Comparison of ENCODE assay signal across 27 mouse cellular contexts in the genomic region with DNA sequence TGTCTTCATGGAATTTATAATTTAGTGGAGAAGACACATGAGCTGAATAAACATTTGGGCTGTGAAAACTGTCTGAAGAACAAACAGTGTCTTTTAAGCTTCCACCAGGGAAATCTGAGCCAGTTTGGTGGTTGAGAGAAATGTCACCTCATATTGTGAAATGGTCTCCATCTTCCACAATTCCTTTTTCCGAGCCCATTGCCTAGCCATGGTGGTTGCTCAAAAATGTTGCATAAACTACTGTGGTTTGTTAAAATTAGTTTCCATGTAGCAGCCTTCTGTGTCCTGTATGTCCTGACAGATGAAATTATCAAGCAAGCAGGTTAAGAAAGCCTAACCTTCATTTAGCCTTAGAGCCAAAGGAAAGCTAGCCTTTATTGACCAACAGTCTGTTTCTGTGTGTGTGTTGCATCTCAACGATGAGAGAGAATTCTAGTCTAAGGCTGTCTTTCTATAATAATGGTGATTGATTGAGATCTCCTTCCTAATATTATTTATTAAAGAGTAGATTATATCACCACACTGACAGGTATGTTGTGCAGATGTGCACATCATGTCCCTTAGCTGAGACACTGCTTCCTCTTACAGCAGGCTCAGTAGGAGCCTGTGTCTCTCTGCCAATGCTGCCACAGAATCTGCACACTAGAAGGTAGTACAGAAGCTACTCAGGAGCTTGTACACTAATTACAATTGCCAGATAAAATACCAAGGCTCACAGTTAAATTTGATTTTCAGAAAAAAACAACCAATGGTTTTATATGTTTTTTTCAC. TPM values are rescaled to one million over a fixed set of nuclear protein-coding genes. Genes with fewer than 3 reads are reported as not detected.
DNase-seq lines count a peak whose midpoint lies in the region; ATAC-seq and TF ChIP-seq lines count a peak whose summit lies in the region.
"Had no signal": no experiment of that assay in that cellular context is flagged by ENCODE, and none has a peak within 500 bp of the region (broad histone marks: within the 10 kb centered on the region; RNA-seq: fewer than 3 reads in every experiment).

No protein-coding gene starts in this region.

- H3K4me2 ChIP-seq in kidney, embryonic 15.5 days: no peak overlapping the region
- H3K4me2 ChIP-seq: forebrain, embryonic 13.5 days; heart, embryonic 12.5 days; hindbrain, embryonic 14.5 days; limb, embryonic 12.5 days; liver, embryonic 11.5 days had no signal

- H3K27me3 ChIP-seq in kidney, embryonic 15.5 days: no peaks in the 10 kb centered on the region
- H3K27me3 ChIP-seq: forebrain, embryonic 13.5 days; heart, embryonic 12.5 days; limb, embryonic 12.5 days had no signal

- TF ChIP-seq CTCF in bone marrow, adult 2 months (IDR thresholded peaks at IDR 0.05; ENCODE audit: control insufficient read depth, insufficient read depth, low read length): no peak

- H3K36me3 ChIP-seq in kidney, embryonic 15.5 days: no peaks in the 10 kb centered on the region
- H3K36me3 ChIP-seq: heart, embryonic 12.5 days; limb, embryonic 12.5 days had no signal

- peak; percentile 18 for DNase-seq in lung, postnatal 25 days (ENCODE audit: low spot score)
- DNase-seq in lung, postnatal 14 days: no peak
- no peak for DNase-seq in urinary bladder, postnatal 36 days (ENCODE audit: low spot score in 2 of 2)
- DNase-seq in spleen, adult 12 weeks (ENCODE audit: low spot score): no peak
- DNase-seq: adrenal gland, postnatal 10 days; B cell, adult 2 months; cerebellum, adult 18-20 months; cerebellum, postnatal 10 days; gastrocnemius, postnatal 25 days; heart, adult 2 months; kidney, postnatal 25 days; lung, adult 2 months; lung, postnatal 4 days; midbrain, embryonic 14.5 days; right cerebral cortex, postnatal 25 days; spleen, adult 18-20 months; thymus, postnatal 14 days had no signal

- no peak overlapping the region for H3K9ac ChIP-seq in kidney, embryonic 15.5 days
- H3K9ac ChIP-seq: forebrain, embryonic 13.5 days; heart, embryonic 12.5 days; hindbrain, embryonic 14.5 days; limb, embryonic 12.5 days had no signal

- 48% methylated on average over 2 of the region's 2 CpGs for WGBS in bone marrow, adult 2 months
- 93% methylated on average over 2 of the region's 2 CpGs for WGBS in kidney, embryonic 15.5 days

- no peak for TF ChIP-seq POLR2A in bone marrow, adult 2 months (IDR thresholded peaks at IDR 0.05; ENCODE audit: borderline replicate concordance, control insufficient read depth, low read depth, low read length)

- peak; percentile 82 for ATAC-seq in megakaryocyte, adult 5-6 weeks (ENCODE audit: poor library complexity, severe bottlenecking)
- ATAC-seq in kidney, embryonic 15.5 days (replicated peaks; ENCODE audit: low FRiP score): no peak
- ATAC-seq: forebrain, embryonic 13.5 days; intestine, postnatal 0 days had no signal

- peak overlapping the region; percentile 74; the same call in 1 of the 2 replicates for H3K27ac ChIP-seq in bone marrow, adult 2 months (ENCODE audit: control insufficient read depth, insufficient read depth, low read depth, low read length, poor library complexity)
- H3K27ac ChIP-seq in kidney, embryonic 15.5 days: no peak overlapping the region
- H3K27ac ChIP-seq: forebrain, embryonic 13.5 days; heart, adult 2 months; hindbrain, embryonic 14.5 days; left cerebral cortex, adult 2 months; limb, embryonic 12.5 days had no signal

- no peaks in the 10 kb centered on the region for H3K9me3 ChIP-seq in kidney, embryonic 15.5 days (replicated peaks)
- H3K9me3 ChIP-seq: forebrain, embryonic 13.5 days had no signal

- H3K4me1 ChIP-seq in bone marrow, adult 2 months (ENCODE audit: control insufficient read depth, insufficient read depth, low read length): no peaks in the 10 kb centered on the region; the same call in 1 of the 2 replicates
- no peaks in the 10 kb centered on the region for H3K4me1 ChIP-seq in kidney, embryonic 15.5 days
- H3K4me1 ChIP-seq: forebrain, embryonic 13.5 days; limb, embryonic 12.5 days had no signal

- no peak overlapping the region for H3K4me3 ChIP-seq in bone marrow, adult 2 months (replicated peaks; ENCODE audit: control insufficient read depth, low read depth, low read length)
- no peak overlapping the region for H3K4me3 ChIP-seq in kidney, embryonic 15.5 days (replicated peaks)
- H3K4me3 ChIP-seq: forebrain, embryonic 13.5 days; heart, adult 2 months; heart, embryonic 12.5 days; left cerebral cortex, adult 2 months; limb, embryonic 12.5 days had no signal

RNA-seq across cellular contexts. Expression of a gene that starts 46.7 kb away (rescaled TPM):
- polyA plus RNA-seq in bone marrow, adult 2 months (2011; ENCODE audit: insufficient read depth, insufficient read length, low replicate concordance, missing spikeins): 5.0 and 9.6 TPM in 2 replicates
- total RNA-seq in megakaryocyte, adult 5-6 weeks (2015): 52.2 and 60.9 TPM in 2 replicates
- total RNA-seq in megakaryocyte, adult 5-6 weeks (2017): 31.0 and 37.4 TPM in 2 replicates
- polyA plus RNA-seq in kidney, embryonic 15.5 days (2015; fragmentation: Nextera tagmentation; extraction: Ambion mirVana): 4.5 and 5.5 TPM in 2 replicates

RNA-seq across cellular contexts. Expression of a gene that starts 46.8 kb away (rescaled TPM):
- 18.5 and 25.9 TPM in 2 replicates for polyA plus RNA-seq in bone marrow, adult 2 months (2011; ENCODE audit: insufficient read depth, insufficient read length, low replicate concordance, missing spikeins)
- 106 and 112 TPM in 2 replicates for total RNA-seq in megakaryocyte, adult 5-6 weeks (2015)
- 41.2 and 55.3 TPM in 2 replicates for total RNA-seq in megakaryocyte, adult 5-6 weeks (2017)
- polyA plus RNA-seq in kidney, embryonic 15.5 days (2015; fragmentation: Nextera tagmentation; extraction: Ambion mirVana): 76.7 and 83.2 TPM in 2 replicates

RNA-seq across cellular contexts. Expression of a gene that starts 54.0 kb away (rescaled TPM):
- 89.1 and 162 TPM in 2 replicates for polyA plus RNA-seq in bone marrow, adult 2 months (2011; ENCODE audit: insufficient read depth, insufficient read length, low replicate concordance, missing spikeins)
- total RNA-seq in megakaryocyte, adult 5-6 weeks (2015): 754 and 797 TPM in 2 replicates
- total RNA-seq in megakaryocyte, adult 5-6 weeks (2017): 428 and 432 TPM in 2 replicates
- polyA plus RNA-seq in kidney, embryonic 15.5 days (2015; fragmentation: Nextera tagmentation; extraction: Ambion mirVana): 272 and 284 TPM in 2 replicates
